In the genomic region with DNA sequence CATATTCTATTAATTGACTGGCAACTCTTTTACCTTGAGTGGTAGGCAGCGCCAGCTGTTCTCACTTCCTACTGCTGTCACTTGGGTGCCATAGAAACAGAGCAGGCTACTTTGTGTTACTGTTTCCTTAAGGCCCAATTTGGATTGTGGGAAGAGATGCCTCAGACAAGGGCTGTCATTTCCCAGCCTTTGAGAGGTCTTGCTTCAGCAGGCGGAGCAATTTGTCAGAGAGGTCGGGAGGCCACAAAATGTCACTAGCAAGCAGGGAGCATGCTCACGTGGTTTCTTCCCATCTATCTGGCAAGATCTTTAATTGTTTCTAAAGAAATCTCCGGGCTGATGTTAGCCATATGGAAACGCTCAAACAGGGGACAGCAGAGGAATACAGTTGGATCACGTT, we compare ENCODE assay signal across 11 mouse cellular contexts.
DNase-seq lines count a peak whose midpoint lies in the region; ATAC-seq and TF ChIP-seq lines count a peak whose summit lies in the region.
"Had no signal": no experiment of that assay in that cellular context is flagged by ENCODE, and none has a peak within 500 bp of the region (broad histone marks: within the 10 kb centered on the region; RNA-seq: fewer than 3 reads in every experiment).

No protein-coding gene starts in this region.

- TF ChIP-seq EP300 in stomach, postnatal 0 days (optimal IDR thresholded peaks at IDR 0.05), result no peak

- no peak for DNase-seq in forebrain, embryonic 11.5 days (ENCODE audit: low spot score)
- DNase-seq in stomach, postnatal 0 days (ENCODE audit: low spot score), result no peak
- peak; percentile 9 for DNase-seq in lung, adult 2 months
- DNase-seq in adrenal gland, postnatal 14 days, result no peak
- no peak for DNase-seq in layer of hippocampus, adult 9-10 months (ENCODE audit: low spot score)

- H3K27me3 ChIP-seq in forebrain, embryonic 13.5 days, result no peaks in the 10 kb centered on the region
- H3K27me3 ChIP-seq in forebrain, embryonic 11.5 days (ENCODE audit: control insufficient read depth, insufficient read depth, low read length), result no peaks in the 10 kb centered on the region
- no peaks in the 10 kb centered on the region for H3K27me3 ChIP-seq in stomach, embryonic 15.5 days (replicated peaks)
- no peaks in the 10 kb centered on the region for H3K27me3 ChIP-seq in stomach, postnatal 0 days (ENCODE audit: control insufficient read depth, insufficient read depth, low read length)
- H3K27me3 ChIP-seq: heart, embryonic 13.5 days had no signal

- H3K36me3 ChIP-seq in forebrain, embryonic 13.5 days (ENCODE audit: poor library complexity, severe bottlenecking), result no peaks in the 10 kb centered on the region
- H3K36me3 ChIP-seq in forebrain, embryonic 11.5 days (ENCODE audit: control insufficient read depth, insufficient read depth, low read length), result no peaks in the 10 kb centered on the region
- H3K36me3 ChIP-seq in stomach, embryonic 15.5 days, result no peaks in the 10 kb centered on the region
- H3K36me3 ChIP-seq in stomach, postnatal 0 days (ENCODE audit: control insufficient read depth, insufficient read depth, low read length), result no peaks in the 10 kb centered on the region
- H3K36me3 ChIP-seq: heart, embryonic 13.5 days had no signal

- H3K9me3 ChIP-seq in forebrain, embryonic 13.5 days (replicated peaks), result no peaks in the 10 kb centered on the region
- no peaks in the 10 kb centered on the region for H3K9me3 ChIP-seq in forebrain, embryonic 11.5 days (ENCODE audit: control insufficient read depth, low read length)
- H3K9me3 ChIP-seq in stomach, embryonic 15.5 days, result no peaks in the 10 kb centered on the region
- no peaks in the 10 kb centered on the region for H3K9me3 ChIP-seq in stomach, postnatal 0 days (ENCODE audit: control insufficient read depth, low read length)
- H3K9me3 ChIP-seq: heart, embryonic 13.5 days had no signal

- no peak for TF ChIP-seq CTCF in stomach, postnatal 0 days (IDR thresholded peaks at IDR 0.05; ENCODE audit: low read depth)
- TF ChIP-seq CTCF in lung, adult 2 months (IDR thresholded peaks at IDR 0.05; ENCODE audit: insufficient read depth, low read length), result no peak

- H3K4me3 ChIP-seq in forebrain, embryonic 13.5 days, result no peak overlapping the region
- no peak overlapping the region for H3K4me3 ChIP-seq in forebrain, embryonic 11.5 days (ENCODE audit: low read depth, low read length)
- H3K4me3 ChIP-seq in stomach, embryonic 15.5 days (replicated peaks), result no peak overlapping the region
- H3K4me3 ChIP-seq in stomach, postnatal 0 days (ENCODE audit: low read depth, low read length), result no peak overlapping the region
- H3K4me3 ChIP-seq in lung, adult 2 months (replicated peaks; ENCODE audit: extremely low read depth, low read depth, low read length), result no peak overlapping the region
- H3K4me3 ChIP-seq: erythroblast, embryonic 14.5 days; heart, embryonic 13.5 days had no signal

- ATAC-seq in forebrain, embryonic 13.5 days, result no peak
- no peak for ATAC-seq in forebrain, embryonic 11.5 days (replicated peaks; ENCODE audit: low FRiP score)
- ATAC-seq in stomach, embryonic 15.5 days (ENCODE audit: insufficient read depth, low FRiP score, low read depth), result peak; percentile 27; the same call in 1 of the 2 replicates
- no peak for ATAC-seq in stomach, postnatal 0 days (ENCODE audit: low FRiP score, low TSS enrichment)
- ATAC-seq in CD4-positive, CD25-positive, alpha-beta regulatory T cell, adult 4 months, result no peak

- H3K9ac ChIP-seq in forebrain, embryonic 13.5 days, result no peak overlapping the region
- no peak overlapping the region for H3K9ac ChIP-seq in forebrain, embryonic 11.5 days (ENCODE audit: low read length)
- no peak overlapping the region for H3K9ac ChIP-seq in stomach, embryonic 15.5 days
- no peak overlapping the region for H3K9ac ChIP-seq in stomach, postnatal 0 days (ENCODE audit: low read length)
- H3K9ac ChIP-seq: heart, embryonic 13.5 days had no signal

- 0 out of 2 replicates have a peak overlapping the region, but pooled peaks have one; percentile 22 for H3K27ac ChIP-seq in forebrain, embryonic 13.5 days
- no peak overlapping the region for H3K27ac ChIP-seq in forebrain, embryonic 11.5 days (ENCODE audit: low read depth, low read length)
- H3K27ac ChIP-seq in stomach, embryonic 15.5 days, result no peak overlapping the region
- H3K27ac ChIP-seq in stomach, postnatal 0 days (replicated peaks), result no peak overlapping the region
- H3K27ac ChIP-seq: heart, embryonic 13.5 days had no signal

- H3K4me2 ChIP-seq in forebrain, embryonic 13.5 days, result no peak overlapping the region
- no peak overlapping the region for H3K4me2 ChIP-seq in forebrain, embryonic 11.5 days (ENCODE audit: low read depth, low read length, severe bottlenecking)
- H3K4me2 ChIP-seq in stomach, embryonic 15.5 days, result no peak overlapping the region
- H3K4me2 ChIP-seq in stomach, postnatal 0 days (replicated peaks; ENCODE audit: low read depth), result no peak overlapping the region
- H3K4me2 ChIP-seq: heart, embryonic 13.5 days; midbrain, embryonic 11.5 days had no signal

- WGBS in forebrain, embryonic 13.5 days, result 46% methylated on average over 7 of the region's 7 CpGs
- WGBS in forebrain, embryonic 11.5 days, result 60% methylated on average over 7 of the region's 7 CpGs
- 28% methylated on average over 7 of the region's 7 CpGs for WGBS in stomach, embryonic 15.5 days
- WGBS in stomach, postnatal 0 days, result 27% methylated on average over 7 of the region's 7 CpGs
- 41% methylated on average over 7 of the region's 7 CpGs for WGBS in lung, adult 2 months

- H3K4me1 ChIP-seq in forebrain, embryonic 13.5 days, result peaks cover 22% of the 10 kb centered on the region
- no peaks in the 10 kb centered on the region for H3K4me1 ChIP-seq in forebrain, embryonic 11.5 days (replicated peaks; ENCODE audit: control insufficient read depth, insufficient read depth, low read length)
- H3K4me1 ChIP-seq in stomach, embryonic 15.5 days, result no peaks in the 10 kb centered on the region
- H3K4me1 ChIP-seq in stomach, postnatal 0 days (replicated peaks; ENCODE audit: control insufficient read depth, insufficient read depth), result no peaks in the 10 kb centered on the region
- H3K4me1 ChIP-seq in lung, adult 2 months (ENCODE audit: control insufficient read depth, insufficient read depth, low read length), result peaks cover 6% of the 10 kb centered on the region

- TF ChIP-seq POLR2A in lung, adult 2 months (IDR thresholded peaks at IDR 0.05; ENCODE audit: borderline replicate concordance, extremely low read depth, low read depth, low read length), result no peak
